7 mouse cellular contexts compared by ENCODE assay signal in the genomic region with DNA sequence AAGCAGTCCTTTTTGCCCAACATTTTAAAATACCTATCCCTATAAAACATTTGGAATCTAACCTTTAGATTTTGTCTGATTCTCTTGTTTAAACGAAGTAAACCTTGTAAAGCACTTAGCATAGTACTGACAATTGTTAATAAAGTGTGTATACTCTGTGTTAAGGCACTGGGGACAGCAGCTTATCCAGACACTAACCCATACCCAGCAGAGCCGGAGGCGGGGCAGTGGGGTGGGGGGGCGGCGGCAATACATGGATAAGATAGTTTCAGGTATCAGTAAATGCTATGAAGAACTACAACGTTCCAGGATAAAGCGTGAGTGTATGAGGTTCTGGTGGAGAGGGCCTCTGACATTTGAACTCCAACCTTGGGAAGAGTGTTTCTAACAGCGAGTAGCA. TPM values are rescaled to one million over a fixed set of nuclear protein-coding genes. Genes with fewer than 3 reads are reported as not detected.
A peak's percentile ranks its signal among the peaks of the same experiment; 100 is the strongest.
DNase-seq lines count a peak whose midpoint lies in the region; ATAC-seq lines count a peak whose summit lies in the region.

No protein-coding gene starts in this region.

- H3K4me1 ChIP-seq in embryonic facial prominence, embryonic 15.5 days, result peaks cover 18% of the 10 kb centered on the region

- WGBS in embryonic facial prominence, embryonic 15.5 days, result 23% methylated on average over 8 of the region's 8 CpGs

- no peak overlapping the region for H3K27ac ChIP-seq in embryonic facial prominence, embryonic 15.5 days (replicated peaks)

- H3K9ac ChIP-seq in embryonic facial prominence, embryonic 15.5 days, result peak overlapping the region; percentile 93; the same call in 1 of the 2 replicates

- H3K36me3 ChIP-seq in embryonic facial prominence, embryonic 15.5 days, result peaks cover 21% of the 10 kb centered on the region

- peak overlapping the region; percentile 88 for H3K4me3 ChIP-seq in embryonic facial prominence, embryonic 15.5 days (replicated peaks)

- H3K27me3 ChIP-seq in embryonic facial prominence, embryonic 15.5 days, result no peaks in the 10 kb centered on the region

- H3K9me3 ChIP-seq in embryonic facial prominence, embryonic 15.5 days (replicated peaks), result no peaks in the 10 kb centered on the region

- ATAC-seq in embryonic facial prominence, embryonic 15.5 days (ENCODE audit: insufficient number of reproducible peaks, low FRiP score, low TSS enrichment, low read depth), result no peak

- peak overlapping the region; percentile 67 for H3K4me2 ChIP-seq in embryonic facial prominence, embryonic 15.5 days (replicated peaks)

- peak; percentile 8 for DNase-seq in right cerebral cortex, postnatal 4 days
- no peak for DNase-seq in right cerebral cortex, postnatal 36 days (ENCODE audit: low spot score in 2 of 2)
- peak; percentile 64 for DNase-seq in liver
- DNase-seq in adrenal gland, postnatal 4 days (ENCODE audit: low spot score in 2 of 2), result no peak
- no peak for DNase-seq in adrenal gland, adult 18-20 months (ENCODE audit: low spot score in 2 of 2)
- DNase-seq in T-cell, adult 2 months (ENCODE audit: low spot score), result no peak

RNA-seq across cellular contexts. Expression of gene Rrn3, which starts 0.7 kb away (rescaled TPM):
- polyA plus RNA-seq in embryonic facial prominence, embryonic 15.5 days (2015; fragmentation: Nextera tagmentation; extraction: Ambion mirVana), result 59.5 and 59.6 TPM in 2 replicates
- total RNA-seq in adrenal gland, postnatal 4 days (2021), result 10 to 100 TPM; 46.6 to 49.3 TPM
- 10 to 100 TPM; 45.5 to 61.1 TPM for total RNA-seq in adrenal gland, adult 18-20 months (2021)

RNA-seq across cellular contexts. Expression of gene Ntan1, which starts 37.4 kb away (rescaled TPM):
- 187 and 201 TPM in 2 replicates for polyA plus RNA-seq in embryonic facial prominence, embryonic 15.5 days (2015; fragmentation: Nextera tagmentation; extraction: Ambion mirVana)
- 10 to 100 TPM; 67.7 to 68.2 TPM for total RNA-seq in adrenal gland, postnatal 4 days (2021)
- 10 to 100 TPM; 48.9 to 76.9 TPM for total RNA-seq in adrenal gland, adult 18-20 months (2021)

RNA-seq across cellular contexts. Expression of gene Pla2g10, which starts 50.4 kb away (rescaled TPM):
- polyA plus RNA-seq in embryonic facial prominence, embryonic 15.5 days (2015; fragmentation: Nextera tagmentation; extraction: Ambion mirVana), result 0.28 TPM in 1 of 2 replicates, not detected in the other
- total RNA-seq in adrenal gland, postnatal 4 days (2021), result not detected
- not detected for total RNA-seq in adrenal gland, adult 18-20 months (2021)

Comparison
In these comparisons a context has a peak if more than half of its experiments do, and no peak if none do; other contexts are left out.
1. DNase-seq: peak in right cerebral cortex, postnatal 4 days (single experiment) and liver (single experiment); none in right cerebral cortex, postnatal 36 days (0 of 2), adrenal gland, postnatal 4 days (0 of 2), adrenal gland, adult 18-20 months (0 of 2) and T-cell, adult 2 months (single experiment).